Mouse (Mus musculus) midbrain, postnatal 0 days (tissue): ENCODE measurements around the gene Zfp385a. TPM values are rescaled to one million over a fixed set of nuclear protein-coding genes. Genes with fewer than 3 reads are reported as not detected.

ENCODE experiments used
- ATAC-seq: fragments of 200-750 bp; cut with Nextera tagmentation; 2 replicates; pipeline ENCODE4 v1.8.0; 2017; ENCODE audit warnings: moderate number of reproducible peaks, mild to moderate bottlenecking, moderate TSS enrichment, moderate library complexity; ENCODE audit not compliant: low FRiP score
- DNase-seq: peaks from one replicate; pipeline ENCODE4 v3.0.0-alpha.2; 2015; ENCODE audit warnings: low spot score
- H3K27ac ChIP-seq: fragments of 300-500 bp; sonication (generic); 2 replicates; pipeline ENCODE4 v1.5.1; 2014; ENCODE audit warnings: low read depth, mild to moderate bottlenecking, low read length, mixed read lengths
- H3K27me3 ChIP-seq: fragments of 300-500 bp; sonication (generic); 2 replicates; pipeline ENCODE4 v1.6.1; 2014; ENCODE audit warnings: low read length, control low read depth, mixed read lengths; ENCODE audit not compliant: insufficient read depth
- H3K36me3 ChIP-seq: fragments of 300-500 bp; sonication (generic); 2 replicates; pipeline ENCODE4 v1.6.1; 2014; ENCODE audit warnings: low read length, control low read depth, mixed read lengths; ENCODE audit not compliant: insufficient read depth
- H3K4me1 ChIP-seq: fragments of 300-500 bp; sonication (generic); 2 replicates; pipeline ENCODE4 v1.6.1; 2014; ENCODE audit warnings: mild to moderate bottlenecking, control low read depth, antibody characterized with exemption, low read length, mixed read lengths; ENCODE audit not compliant: insufficient read depth
- H3K4me2 ChIP-seq: fragments of 300-500 bp; sonication (generic); 2 replicates; pipeline ENCODE4 v1.6.1; 2014; ENCODE audit warnings: low read depth, mild to moderate bottlenecking, low read length, mixed read lengths; ENCODE audit not compliant: poor library complexity, severe bottlenecking
- H3K4me3 ChIP-seq: fragments of 300-500 bp; sonication (generic); 2 replicates; pipeline ENCODE4 v1.5.1; 2014; ENCODE audit warnings: low read depth, mild to moderate bottlenecking, low read length, moderate library complexity
- H3K9ac ChIP-seq: fragments of 300-500 bp; sonication (generic); replicated peaks from 2 replicates; pipeline ENCODE4 v1.6.1; 2014; ENCODE audit warnings: mild to moderate bottlenecking, low read length, moderate library complexity, mixed read lengths; ENCODE audit not compliant: poor library complexity, severe bottlenecking
- H3K9me3 ChIP-seq: fragments of 300-500 bp; sonication (generic); 2 replicates; pipeline ENCODE4 v1.6.1; 2016; ENCODE audit warnings: low read length, control low read depth
- CTCF ChIP-seq: IDR thresholded peaks from 2 replicates; pipeline ENCODE4 v1.5.1; 2016; ENCODE audit warnings: antibody characterized with exemption, mild to moderate bottlenecking
- WGBS: fragments of 180-500 bp; shearing (Covaris S2); extraction: QIAGEN DNeasy Blood & Tissue Kit; methylation state at CpG from one replicate; pipeline ENCODE4 v1.1.7; 2014; 5-methylcytosine and 5-hydroxymethylcytosine counted together
- microRNA counts: library from miRNA; unstranded; fragments of <30 nt; microRNA quantifications from one replicate; lab custom pipeline; 2015
- microRNA-seq: library from miRNA; unstranded; fragments of <30 nt; microRNA quantifications from one replicate; pipeline ENCODE4, GENCODE M21; 2016; ENCODE audit warnings: borderline number of aligned reads
- polyA plus RNA-seq: library from polyadenylated mRNA; unstranded; fragments of >200 nt; fragmentation: Nextera tagmentation; extraction: Ambion mirVana; gene quantifications from 2 replicates; pipeline ENCODE4 v1.2.1, GENCODE M21; 2015
- total RNA-seq: library from RNA; depleted of rRNA; stranded (reverse); fragments of >200 nt; gene quantifications from 2 replicates; pipeline ENCODE4 v1.2.3, GENCODE M21; 2014; rRNA removed

The Zfp385a gene
- total and polyA plus RNA-seq, 2 experiments from 2014 or later, result 22.0 to 26.9 TPM

DNA sequence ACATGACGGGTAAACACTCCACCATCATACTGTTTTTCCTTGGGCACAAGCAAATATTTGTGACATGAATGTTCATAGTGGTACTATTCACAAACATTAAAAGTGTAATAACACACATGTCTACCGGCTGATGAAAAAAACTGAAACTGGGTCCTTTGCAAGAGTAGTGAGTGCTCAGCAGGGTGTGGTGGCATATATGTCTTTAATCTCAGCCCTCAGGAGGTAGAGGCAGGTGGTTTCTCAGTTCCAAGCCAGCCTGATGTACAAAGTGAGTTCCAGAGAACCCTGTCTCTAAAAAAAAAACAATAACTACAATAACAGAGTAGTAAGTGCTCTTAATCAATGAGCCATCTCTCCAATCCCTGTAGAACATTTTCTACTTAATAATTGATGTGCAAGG, 75.1 kb downstream of the Zfp385a start:
- H3K4me2 ChIP-seq, result no peak overlapping the region
- DNase-seq (no peak), ATAC-seq (no peak)
- no peak overlapping the region for H3K4me3 ChIP-seq
- no peak overlapping the region for H3K27ac ChIP-seq
- H3K27me3 ChIP-seq, result no peaks in the 10 kb centered on the region
- no peak for TF ChIP-seq CTCF
- H3K9me3 ChIP-seq, result no peaks in the 10 kb centered on the region
- 85% methylated on average over 2 of the region's 2 CpGs for WGBS
- no peaks in the 10 kb centered on the region for H3K36me3 ChIP-seq
- H3K4me1 ChIP-seq, result no peaks in the 10 kb centered on the region
- H3K9ac ChIP-seq, result no peak overlapping the region

MicroRNA genes within 50 kb of the gene (microRNA counts, 519-probe panel; counts per million panel counts)
- microRNA mmu-miR-148b (lab: Ali Mortazavi, UCI), result 4,255 counts per million, percentile 85 among the panel's probes with 10 or more counts

Small RNA genes within 50 kb of the gene (microRNA-seq; reads per million reads assigned to microRNA genes)
- 402 reads per million, percentile 62 among the genes with 10 or more reads in this experiment for gene Mir148b
- gene Mir6963, result not detected

Other genes with a start within 250 kb of the Zfp385a start
- 33.2 and 42.9 TPM in 2 replicates for gene Smug1, start 173.0 kb downstream of the Zfp385a start, total RNA-seq
- gene Smug1, start 173.0 kb downstream of the Zfp385a start, polyA plus RNA-seq, result 13.6 and 14.1 TPM in 2 replicates
- gene Cbx5, start 100.3 kb downstream of the Zfp385a start, total RNA-seq, result 190 and 229 TPM in 2 replicates
- gene Cbx5, start 100.3 kb downstream of the Zfp385a start, polyA plus RNA-seq, result 101 and 106 TPM in 2 replicates
- gene Hnrnpa1, start 99.7 kb downstream of the Zfp385a start, total RNA-seq, result 142 and 190 TPM in 2 replicates
- gene Hnrnpa1, start 99.7 kb downstream of the Zfp385a start, polyA plus RNA-seq, result 540 and 609 TPM in 2 replicates
- 0.99 and 3.2 TPM in 2 replicates for gene Nfe2, start 81.7 kb downstream of the Zfp385a start, total RNA-seq
- gene Nfe2, start 81.7 kb downstream of the Zfp385a start, polyA plus RNA-seq, result 0.26 and 0.32 TPM in 2 replicates
- 127 and 151 TPM in 2 replicates for gene Copz1, start 67.4 kb downstream of the Zfp385a start, total RNA-seq
- 178 and 184 TPM in 2 replicates for gene Copz1, start 67.4 kb downstream of the Zfp385a start, polyA plus RNA-seq
- 0.27 TPM in 1 of 2 replicates, not detected in the other for gene Gpr84, start 29.5 kb downstream of the Zfp385a start, total RNA-seq
- 0.29 and 0.37 TPM in 2 replicates for gene Gpr84, start 29.5 kb downstream of the Zfp385a start, polyA plus RNA-seq
- gene Itga5, start 26.7 kb upstream of the Zfp385a start, total RNA-seq, result 4.8 and 6.8 TPM in 2 replicates
- gene Itga5, start 26.7 kb upstream of the Zfp385a start, polyA plus RNA-seq, result 3.8 TPM in 2 replicates
- not detected in 2 replicates for gene Gtsf1, start 90.4 kb upstream of the Zfp385a start, total RNA-seq
- gene Gtsf1, start 90.4 kb upstream of the Zfp385a start, polyA plus RNA-seq, result 0.50 TPM in 1 of 2 replicates, not detected in the other
- 0.44 TPM in 1 of 2 replicates, not detected in the other for gene Gtsf2, start 108.4 kb upstream of the Zfp385a start, total RNA-seq
- not detected in 2 replicates for gene Gtsf2, start 108.4 kb upstream of the Zfp385a start, polyA plus RNA-seq
- gene Nckap1l, start 113.7 kb upstream of the Zfp385a start, total RNA-seq, result 4.6 and 4.7 TPM in 2 replicates
- 2.0 and 2.4 TPM in 2 replicates for gene Nckap1l, start 113.7 kb upstream of the Zfp385a start, polyA plus RNA-seq
- gene Pde1b, start 162.9 kb upstream of the Zfp385a start, total RNA-seq, result 112 TPM in 2 replicates
- 69.3 and 74.6 TPM in 2 replicates for gene Pde1b, start 162.9 kb upstream of the Zfp385a start, polyA plus RNA-seq
- 111 and 156 TPM in 2 replicates for gene Ppp1r1a, start 197.9 kb upstream of the Zfp385a start, total RNA-seq
- 230 TPM in 2 replicates for gene Ppp1r1a, start 197.9 kb upstream of the Zfp385a start, polyA plus RNA-seq
- gene Glycam1, start 225.0 kb upstream of the Zfp385a start, total RNA-seq, result not detected in 2 replicates
- gene Glycam1, start 225.0 kb upstream of the Zfp385a start, polyA plus RNA-seq, result not detected in 2 replicates